Mouse (Mus musculus) liver, postnatal 0 days (tissue): ENCODE data around the gene Atp5d. TPM values are rescaled to one million over a fixed set of nuclear protein-coding genes. Genes with fewer than 3 reads are reported as not detected.

Experiments used
- ATAC-seq: fragments of 200-750 bp; cut with Nextera tagmentation; 2 replicates; pipeline ENCODE4 v1.8.0; 2017; ENCODE audit warnings: mild to moderate bottlenecking, moderate library complexity
- DNase-seq: peaks from one replicate; pipeline ENCODE4 v3.0.0-alpha.2; 2016
- H3K27ac ChIP-seq: fragments of 300-500 bp; sonication (generic); 2 replicates; pipeline ENCODE4 v1.5.1; 2014; ENCODE audit warnings: antibody characterized with exemption, moderate library complexity, mild to moderate bottlenecking, low read depth
- H3K27me3 ChIP-seq: fragments of 300-500 bp; sonication (generic); 2 replicates; pipeline ENCODE4 v1.6.1; 2014; ENCODE audit warnings: low read length, control low read depth, mixed read lengths; ENCODE audit not compliant: insufficient read depth
- H3K36me3 ChIP-seq: fragments of 300-500 bp; sonication (generic); replicated peaks from 2 replicates; pipeline ENCODE4 v1.6.1; 2014; ENCODE audit warnings: mild to moderate bottlenecking, control low read depth, low read length, moderate library complexity, mixed read lengths; ENCODE audit not compliant: insufficient read depth
- H3K4me1 ChIP-seq: fragments of 300-500 bp; sonication (generic); 2 replicates; pipeline ENCODE4 v1.6.1; 2014; ENCODE audit warnings: antibody characterized with exemption, mild to moderate bottlenecking, control low read depth; ENCODE audit not compliant: insufficient read depth
- H3K4me2 ChIP-seq: fragments of 300-500 bp; sonication (generic); 2 replicates; pipeline ENCODE4 v1.6.1; 2014; ENCODE audit warnings: low read depth, mild to moderate bottlenecking, low read length, moderate library complexity, mixed read lengths
- H3K4me3 ChIP-seq: fragments of 300-500 bp; sonication (generic); 2 replicates; pipeline ENCODE4 v1.5.1; 2014; ENCODE audit warnings: low read depth, low read length
- H3K9ac ChIP-seq: fragments of 300-500 bp; sonication (generic); replicated peaks from 2 replicates; pipeline ENCODE4 v1.6.1; 2014; ENCODE audit warnings: mild to moderate bottlenecking, moderate library complexity
- H3K9me3 ChIP-seq: fragments of 300-500 bp; sonication (generic); 2 replicates; pipeline ENCODE4 v1.6.1; 2016; ENCODE audit warnings: mild to moderate bottlenecking, control low read depth, low read length, mixed read lengths
- CTCF ChIP-seq: sonication (generic); IDR thresholded peaks from 2 replicates; pipeline ENCODE4 v1.5.1; 2016; ENCODE audit warnings: antibody characterized with exemption, low read depth
- EP300 ChIP-seq: IDR thresholded peaks from 2 replicates; pipeline ENCODE4 v1.6.1; 2016; ENCODE audit warnings: antibody characterized with exemption, low read depth, mild to moderate bottlenecking
- WGBS: fragments of 180-500 bp; shearing (Covaris S2); extraction: QIAGEN DNeasy Blood & Tissue Kit; methylation state at CpG from one replicate; pipeline ENCODE4 v1.1.7; 2014; ENCODE audit not compliant: insufficient replicate concordance; 5-methylcytosine and 5-hydroxymethylcytosine counted together
- polyA plus RNA-seq: library from polyadenylated mRNA; unstranded; fragments of >200 nt; fragmentation: Nextera tagmentation; extraction: Ambion mirVana; gene quantifications from 2 replicates; pipeline ENCODE4 v1.2.1, GENCODE M21; 2015

The Atp5d gene
- polyA plus RNA-seq, 1 experiment from 2014 or later: 576 TPM

DNA sequence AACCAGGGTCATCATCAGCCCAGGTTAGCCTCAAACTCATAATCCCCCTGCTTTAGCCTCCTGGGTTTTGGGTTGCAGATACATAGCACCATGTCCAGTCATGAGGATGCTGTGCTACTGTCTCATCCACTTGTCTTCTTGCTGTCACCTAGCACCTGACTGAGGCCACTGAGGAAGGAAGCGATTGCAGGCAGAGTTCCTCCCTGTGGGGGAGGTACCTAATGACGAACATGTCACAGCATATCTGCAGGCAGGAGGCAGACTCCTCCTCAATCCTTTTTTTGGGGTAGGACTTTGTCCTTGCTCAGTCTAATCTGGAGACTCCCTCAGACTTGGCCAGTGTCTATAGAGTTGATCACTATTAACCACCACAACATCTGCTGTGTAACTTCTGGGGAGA, 16.8 kb upstream of the Atp5d start:
- no peak overlapping the region for H3K9ac ChIP-seq
- WGBS: 49% methylated on average over 2 of the region's 2 CpGs
- H3K9me3 ChIP-seq: no peaks in the 10 kb centered on the region
- H3K27me3 ChIP-seq: no peaks in the 10 kb centered on the region
- TF ChIP-seq CTCF (no peak), EP300 (no peak)
- H3K4me2 ChIP-seq: no peak overlapping the region
- peaks cover 68% of the 10 kb centered on the region for H3K36me3 ChIP-seq
- peaks cover 54% of the 10 kb centered on the region for H3K4me1 ChIP-seq
- H3K27ac ChIP-seq: no peak overlapping the region
- ATAC-seq: no peak
- no peak overlapping the region for H3K4me3 ChIP-seq
- DNase-seq: no peak

DNA sequence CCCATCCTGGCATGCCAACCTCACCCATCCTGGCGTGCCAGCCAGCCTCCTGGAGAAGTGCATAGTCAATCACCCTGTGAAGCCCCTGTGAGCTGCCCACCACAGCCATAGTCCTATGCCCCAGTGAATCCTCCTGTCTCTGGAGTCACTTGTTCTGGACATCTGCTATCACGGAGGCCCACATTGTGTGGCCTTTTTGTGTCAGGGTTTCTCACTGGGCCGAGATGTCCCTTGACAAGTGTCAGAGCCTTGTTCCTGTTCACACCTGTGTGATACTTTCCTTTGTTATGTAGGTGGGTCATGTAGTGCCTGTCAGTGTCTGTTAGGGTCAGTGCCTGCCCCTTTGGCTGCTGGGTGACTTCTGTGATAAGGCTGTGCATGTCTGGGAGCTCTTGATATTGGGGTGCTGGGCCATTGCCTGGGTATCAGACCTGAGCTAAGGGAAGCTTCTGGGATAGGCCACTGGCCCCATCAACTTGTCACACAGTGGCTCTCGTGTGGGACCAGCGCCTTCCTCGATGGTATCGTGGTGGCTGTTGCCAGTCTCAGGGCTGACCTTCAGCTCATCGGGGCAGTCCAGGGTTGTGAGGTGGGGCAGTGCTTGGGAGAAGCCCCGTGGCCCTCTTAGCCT, 14.4 kb upstream of the Atp5d start:
- 64% methylated on average over 9 of the region's 9 CpGs for WGBS
- H3K9ac ChIP-seq: peak overlapping the region; percentile 46
- ATAC-seq: peak; percentile 66
- H3K27ac ChIP-seq: peak overlapping the region; percentile 68; the same call in 1 of the 2 replicates
- peaks cover 36% of the 10 kb centered on the region for H3K4me1 ChIP-seq
- H3K4me3 ChIP-seq: no peak overlapping the region
- no peaks in the 10 kb centered on the region for H3K9me3 ChIP-seq
- peaks cover 76% of the 10 kb centered on the region for H3K36me3 ChIP-seq
- TF ChIP-seq CTCF: no peak
- peak; percentile 84 for TF ChIP-seq EP300
- H3K27me3 ChIP-seq: no peaks in the 10 kb centered on the region
- DNase-seq: no peak
- H3K4me2 ChIP-seq: peak overlapping the region; percentile 56

DNA sequence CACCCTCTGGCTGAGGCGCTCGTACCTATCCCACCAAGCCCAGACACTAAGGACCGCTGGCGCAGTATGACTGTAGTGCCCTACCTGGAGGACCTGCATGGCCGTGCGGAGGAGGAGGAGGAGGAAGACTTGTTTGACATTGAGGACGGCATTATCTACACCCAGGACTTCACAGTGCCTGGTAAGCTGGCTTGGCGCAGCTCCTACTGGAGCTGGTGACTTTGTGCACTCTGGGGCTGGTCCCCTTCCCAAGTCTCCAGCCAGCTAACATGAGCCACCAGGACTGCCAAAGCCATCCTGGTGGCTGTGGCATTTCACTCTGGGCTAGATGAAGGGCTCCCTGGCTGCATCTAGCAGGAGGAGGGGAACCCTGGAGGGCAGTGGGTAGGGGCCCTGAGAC, 10.5 kb upstream of the Atp5d start:
- Histone ChIP-seq H3K4me3 (no peak overlapping the region), H3K27me3 (no peaks in the 10 kb centered on the region), H3K4me1 (peaks cover 31% of the 10 kb centered on the region), H3K27ac (no peak overlapping the region), H3K4me2 (no peak overlapping the region), H3K9me3 (no peaks in the 10 kb centered on the region), H3K36me3 (peaks cover 71% of the 10 kb centered on the region), H3K9ac (no peak overlapping the region)
- no peak for DNase-seq
- TF ChIP-seq CTCF (no peak), EP300 (no peak)
- WGBS: 94% methylated on average over 8 of the region's 8 CpGs
- no peak for ATAC-seq

DNA sequence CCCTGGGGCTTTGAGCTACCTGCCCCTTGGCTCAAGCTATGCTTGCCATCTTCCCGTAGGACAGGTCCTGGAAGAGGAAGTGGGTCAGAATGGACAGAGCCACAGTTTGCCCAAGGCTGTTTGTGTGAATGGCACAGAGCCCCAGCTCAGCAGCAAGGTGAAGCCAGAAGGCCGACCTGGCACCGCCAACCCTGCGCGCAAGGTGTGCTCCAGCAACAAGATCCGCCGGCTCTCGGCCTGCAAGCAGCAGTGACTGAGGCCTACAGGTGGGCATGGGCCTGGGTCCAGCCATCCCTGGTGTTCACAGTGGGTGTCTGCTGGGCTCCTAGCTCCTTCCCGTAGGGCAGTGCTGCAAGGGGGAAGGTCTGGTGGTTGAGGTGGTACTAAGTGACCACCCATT, 8.6 kb upstream of the Atp5d start:
- Histone ChIP-seq H3K27me3 (no peaks in the 10 kb centered on the region), H3K4me1 (peaks cover 17% of the 10 kb centered on the region), H3K27ac (peak overlapping the region; percentile 66), H3K36me3 (peaks cover 62% of the 10 kb centered on the region), H3K9me3 (no peaks in the 10 kb centered on the region), H3K4me2 (peak overlapping the region; percentile 13; the same call in 1 of the 2 replicates), H3K9ac (no peak overlapping the region), H3K4me3 (no peak overlapping the region)
- no peak for ATAC-seq
- no peak for TF ChIP-seq CTCF
- no peak for TF ChIP-seq EP300
- WGBS: 89% methylated on average over 9 of the region's 9 CpGs
- no peak for DNase-seq

DNA sequence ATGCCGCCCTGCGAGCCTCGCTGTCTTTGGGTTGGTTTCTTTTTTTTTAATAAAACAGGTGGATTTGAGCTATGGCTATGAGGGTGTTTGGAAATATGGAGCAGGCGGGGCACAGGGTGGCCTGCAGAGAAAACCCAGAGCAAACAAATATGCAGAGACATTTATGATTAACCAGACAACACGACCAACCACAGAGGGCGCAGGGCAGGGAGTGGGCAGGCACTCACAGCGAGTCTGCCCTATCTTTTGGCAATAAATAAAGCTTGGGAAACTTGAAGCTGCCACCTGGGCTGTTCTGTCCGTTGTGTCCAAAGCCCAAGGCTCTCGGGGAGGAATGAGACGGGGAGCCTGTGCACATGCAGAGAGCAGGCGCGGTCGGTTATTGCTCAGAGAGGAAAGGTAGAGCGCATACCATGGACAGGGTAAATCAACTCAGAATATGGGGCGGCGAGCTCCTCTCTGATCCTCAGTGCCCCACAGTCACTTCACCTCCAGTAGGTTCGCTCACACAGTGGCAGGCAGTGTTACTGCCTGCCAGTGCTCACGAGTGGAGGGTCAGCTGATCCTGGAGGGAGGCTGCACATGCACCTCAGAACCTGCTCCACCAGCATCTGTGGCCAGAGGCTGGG, 7.9 kb upstream of the Atp5d start:
- peaks cover 55% of the 10 kb centered on the region for H3K36me3 ChIP-seq

DNA sequence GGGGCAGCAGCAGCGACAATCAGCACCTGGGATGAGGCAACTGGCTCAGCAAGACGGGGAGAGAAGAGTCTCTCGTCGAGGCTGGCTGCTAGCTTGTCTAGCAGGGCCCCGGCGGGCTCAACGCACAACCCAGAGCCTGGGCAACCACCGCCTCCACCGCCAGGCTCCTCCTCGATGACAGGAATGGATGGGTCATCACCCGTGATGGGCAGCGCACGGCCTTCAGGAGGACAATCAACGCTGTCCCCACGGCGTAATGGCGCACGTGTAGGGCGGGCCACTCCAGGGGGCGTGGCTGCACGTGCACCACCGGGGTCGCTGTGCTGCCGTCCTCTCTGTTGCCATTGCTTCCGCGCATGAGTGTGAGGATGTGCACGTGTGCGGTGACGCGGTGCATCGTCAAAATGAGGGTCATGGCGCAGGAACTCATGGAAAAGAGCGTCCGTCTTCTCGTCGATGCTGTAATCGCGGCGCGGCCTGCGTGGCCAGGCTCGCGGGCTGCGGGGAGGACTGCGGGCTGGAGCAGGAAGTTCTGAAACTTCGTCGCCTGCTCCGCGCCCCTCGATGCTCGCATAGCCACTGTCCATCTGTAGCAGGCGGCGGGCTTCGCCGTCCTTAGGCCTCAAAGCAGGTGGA, 7.0 kb upstream of the Atp5d start:
- Histone ChIP-seq H3K9ac (peak overlapping the region; percentile 21; the same call in 1 of the 2 replicates), H3K36me3 (peaks cover 46% of the 10 kb centered on the region), H3K27me3 (peaks cover 4% of the 10 kb centered on the region), H3K4me1 (peaks cover 19% of the 10 kb centered on the region), H3K9me3 (no peaks in the 10 kb centered on the region), H3K4me2 (no peak overlapping the region), H3K27ac (peak overlapping the region; percentile 48; the same call in 1 of the 2 replicates), H3K4me3 (no peak overlapping the region)
- ATAC-seq: no peak
- DNase-seq: no peak
- WGBS: 52% methylated on average over 55 of the region's 55 CpGs
- no peak for TF ChIP-seq EP300
- TF ChIP-seq CTCF: no peak

More for the DNA sequence above, 7.9 kb upstream of the Atp5d start:
- DNase-seq: peak; percentile 69
- Histone ChIP-seq H3K9me3 (no peaks in the 10 kb centered on the region), H3K27me3 (no peaks in the 10 kb centered on the region), H3K4me1 (peaks cover 17% of the 10 kb centered on the region), H3K27ac (peak overlapping the region; percentile 66), H3K4me3 (no peak overlapping the region), H3K9ac (no peak overlapping the region; the same call in 1 of the 2 replicates), H3K4me2 (peak overlapping the region; percentile 13; the same call in 1 of the 2 replicates)
- WGBS: 70% methylated on average over 18 of the region's 18 CpGs
- TF ChIP-seq EP300 (no peak), CTCF (peak; percentile 36)
- peak; percentile 86 for ATAC-seq
